Mouse (Mus musculus) heart, postnatal 14 days (tissue): ENCODE measurements around the gene Sh3bp1. TPM values are rescaled to one million over a fixed set of nuclear protein-coding genes. Genes with fewer than 3 reads are reported as not detected.

ENCODE experiments used
- DNase-seq, 2 experiments: peaks; one replicate each; pipeline ENCODE4 v3.0.0; 2021 to 2022
- intact Hi-C: fragments of 180-260 bp; cut with DNase I; formaldehyde crosslinking; loops from one replicate; pipeline ENCODE4 v1.15.1; 2025
- microRNA-seq, 2 experiments: library from miRNA; unstranded; fragments of <30 nt; microRNA quantifications; one replicate each; pipeline ENCODE4 v1.2.0; 2021 to 2022
- total RNA-seq, 2 experiments: library from RNA; stranded (reverse); gene quantifications; 2 replicates each; pipeline ENCODE4 v1.2.3; 2021

Sh3bp1 gene
- total RNA-seq, 2 experiments from 2014 or later = 4.6 to 6.3 TPM

DNA sequence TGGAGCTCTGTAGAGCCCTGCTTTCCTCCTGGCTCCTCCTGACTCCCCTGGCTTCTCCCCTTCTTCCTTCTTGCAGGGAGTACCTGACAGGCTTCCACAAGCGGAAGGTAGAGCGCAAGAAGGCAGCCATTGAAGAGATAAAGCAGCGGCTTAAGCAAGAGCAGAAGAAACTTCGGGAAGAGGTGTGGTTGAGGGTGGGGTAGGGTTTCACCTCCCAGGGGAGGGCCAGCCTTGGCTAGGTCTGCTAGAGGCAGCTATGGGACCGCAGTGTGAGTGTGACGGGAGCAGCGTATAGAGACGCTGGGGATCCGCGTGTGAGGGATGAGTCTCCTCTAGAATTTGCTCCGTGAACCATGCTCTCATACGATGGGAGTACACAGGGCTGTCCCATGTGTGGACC is 36.8 kb downstream of the Sh3bp1 start:
- DNase-seq = no peak
- intact Hi-C loops = no loop called here

DNA sequence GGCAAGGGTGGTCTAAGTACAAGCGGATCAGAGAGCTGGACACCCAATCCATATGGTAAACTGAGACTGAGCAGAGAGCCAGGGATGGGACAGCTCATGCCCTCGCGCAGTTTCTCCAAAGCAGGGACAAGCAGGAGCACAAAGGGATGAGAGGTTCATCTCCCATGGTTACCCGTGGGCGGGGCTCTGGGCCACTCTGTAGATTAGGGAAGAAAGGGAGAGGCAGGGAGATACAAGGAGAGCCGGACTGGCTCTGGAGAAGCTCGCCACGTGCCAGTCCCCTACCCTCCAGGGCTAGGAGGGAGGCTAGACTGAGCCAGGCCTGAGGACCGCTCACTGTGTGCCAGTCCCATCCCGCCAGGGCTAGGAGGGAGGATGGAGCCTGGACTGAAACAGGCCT is 37.7 kb downstream of the Sh3bp1 start:
- no peak for DNase-seq
- intact Hi-C loops = no loop called here

- DNase-seq = no peak
These were observed 38.4 kb downstream of the Sh3bp1 start for GRCm38 (mm10) chr15:78937963-78938362.

GRCm38 (mm10) chr15:78940325-78940724 is 40.8 kb downstream of the Sh3bp1 start:
- intact Hi-C loops = no loop called here
- DNase-seq = no peak

More at GRCm38 (mm10) chr15:78937963-78938362, 38.4 kb downstream of the Sh3bp1 start:
- intact Hi-C loops = no loop called here

DNA sequence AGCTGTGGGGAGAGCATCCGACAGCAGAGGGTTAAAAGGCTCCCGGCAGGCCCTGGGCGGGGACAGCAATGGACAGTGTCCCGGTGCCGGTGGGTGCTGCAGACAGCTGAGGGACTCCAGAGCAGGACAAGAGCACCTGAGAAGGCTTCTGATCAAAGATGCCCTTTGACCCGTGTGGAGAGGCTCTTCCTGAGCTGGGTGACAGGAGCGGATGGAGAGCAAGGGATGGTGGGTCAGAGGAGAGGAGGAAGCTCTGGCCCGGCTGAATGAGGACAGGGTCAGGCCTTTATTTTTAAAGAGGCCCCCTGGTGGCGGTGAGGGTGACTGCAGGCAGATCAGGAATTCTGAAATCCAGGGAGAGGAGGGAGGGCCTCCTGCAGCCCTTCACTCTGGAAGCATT is 43.1 kb downstream of the Sh3bp1 start:
- intact Hi-C loops = loop anchor here (1.0 kb wide), 1 partner anchor 25 kb away; no protein-coding TSS in a partner anchor
- peak; percentile 83 to 90 for DNase-seq

DNA sequence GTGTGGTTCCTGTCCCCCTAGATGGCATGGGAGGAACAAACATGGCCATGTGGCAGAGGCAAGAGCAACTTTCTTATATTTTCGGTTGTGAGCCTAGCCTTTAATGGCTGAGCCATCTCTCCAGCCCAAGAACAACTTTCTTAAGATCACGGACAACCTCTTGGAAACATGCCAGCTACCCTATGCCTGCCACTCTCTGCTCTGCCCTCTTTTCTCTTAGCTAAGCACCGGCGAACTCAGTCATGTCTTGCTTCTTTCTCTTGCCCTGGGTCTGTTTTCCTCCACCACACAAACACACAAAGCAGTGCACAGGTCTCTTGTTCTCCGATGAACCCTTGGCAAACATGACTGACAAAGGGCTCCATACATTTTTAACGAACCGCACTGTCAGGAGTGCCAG is 46.7 kb downstream of the Sh3bp1 start:
- no peak for DNase-seq
- intact Hi-C loops = no loop called here

DNA sequence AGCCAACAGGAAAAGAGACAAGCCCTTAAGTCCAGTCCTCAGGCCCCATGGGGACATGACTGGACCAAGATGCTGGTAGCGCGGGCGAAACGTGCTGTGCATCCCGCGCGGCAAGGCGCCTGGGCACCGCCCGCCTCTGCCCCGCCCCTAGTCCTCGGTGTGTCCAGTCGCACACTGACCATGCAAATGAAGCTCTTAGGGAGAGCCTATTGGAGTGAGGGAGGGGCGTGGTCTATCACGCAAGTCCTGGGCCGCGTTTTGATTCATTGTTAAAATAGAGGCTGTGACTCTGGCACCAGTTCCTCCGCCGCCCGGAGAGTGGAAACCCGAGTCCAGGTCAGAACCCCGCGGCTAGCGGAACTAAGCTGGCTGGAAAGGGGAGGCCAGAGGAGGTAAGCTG is 48.1 kb downstream of the Sh3bp1 start, which contains the start of gene Triobp:
Gene Triobp, plus strand, starts transcription at position 68 of the 400 bp plus-strand sequence.
- peak; percentile 88 for DNase-seq
- intact Hi-C loops = no loop called here

GRCm38 (mm10) chr15:78948152-78948725 is 48.7 kb downstream of the Sh3bp1 start:
- intact Hi-C loops = no loop called here
- DNase-seq = no peak

- intact Hi-C loops = no loop called here
- DNase-seq = no peak
These were observed 49.3 kb downstream of the Sh3bp1 start for GRCm38 (mm10) chr15:78948883-78949282.

DNA sequence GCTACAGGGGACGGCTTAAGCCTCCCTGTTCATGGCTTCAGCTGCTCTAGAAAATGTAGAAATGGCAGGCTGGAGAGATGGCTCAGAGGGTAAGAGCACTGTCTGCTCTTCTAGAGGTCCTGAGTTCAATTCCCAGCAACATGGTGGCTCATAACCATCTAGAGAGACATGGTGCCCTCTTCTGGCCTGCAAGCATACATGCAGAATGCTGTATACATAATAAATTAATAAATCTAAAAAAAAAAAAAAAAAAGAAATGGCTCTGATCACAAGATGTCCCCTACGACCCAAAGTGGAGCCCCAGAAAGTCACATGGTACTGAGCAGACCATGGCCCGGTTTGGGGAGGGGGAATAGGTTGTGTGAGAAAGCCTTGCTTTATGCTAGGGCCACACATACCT is 56.1 kb downstream of the Sh3bp1 start:
- intact Hi-C loops = no loop called here

DNA sequence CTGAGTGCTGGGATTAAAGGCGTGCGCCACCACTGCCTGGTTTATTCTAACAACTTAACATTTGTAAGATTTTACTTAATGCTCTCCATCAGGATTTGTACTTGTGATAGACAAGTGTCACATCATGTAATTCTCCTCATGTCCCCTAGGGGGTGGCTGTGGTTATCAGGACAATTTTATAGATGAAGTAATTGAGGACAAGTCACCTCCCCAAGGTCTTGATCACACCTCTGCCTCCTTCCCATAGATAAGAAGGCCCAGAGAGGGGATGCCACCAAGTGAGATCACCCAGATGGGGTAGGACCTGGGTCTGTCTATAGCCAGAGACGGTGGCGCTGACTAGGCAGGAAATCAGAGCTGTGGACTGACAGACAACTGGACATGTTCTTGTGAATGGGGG is 56.8 kb downstream of the Sh3bp1 start:
- no peak for DNase-seq
- intact Hi-C loops = no loop called here

More for the DNA sequence above, 56.1 kb downstream of the Sh3bp1 start:
- no peak for DNase-seq

DNA sequence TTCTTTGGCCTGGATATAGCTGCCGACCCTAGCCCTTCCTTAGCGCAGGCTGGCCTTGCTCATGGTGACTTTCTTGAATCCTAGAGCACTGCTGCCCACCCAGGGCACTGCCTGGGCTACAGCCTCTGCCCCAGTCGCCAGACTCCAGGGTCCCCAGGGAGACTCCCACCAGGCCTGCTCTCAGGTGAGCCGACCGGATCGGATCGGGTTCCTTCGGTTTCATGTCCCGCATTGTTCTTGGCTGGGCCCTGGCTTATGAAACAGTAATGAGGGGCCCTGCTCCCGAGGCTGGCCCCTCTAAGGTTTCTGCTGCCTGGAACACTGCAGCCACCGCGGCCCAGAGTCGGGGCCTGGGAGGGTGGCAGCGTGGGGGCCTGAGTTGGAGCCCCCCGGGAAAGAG is 57.5 kb downstream of the Sh3bp1 start:
- DNase-seq = no peak
- intact Hi-C loops = no loop called here

DNA sequence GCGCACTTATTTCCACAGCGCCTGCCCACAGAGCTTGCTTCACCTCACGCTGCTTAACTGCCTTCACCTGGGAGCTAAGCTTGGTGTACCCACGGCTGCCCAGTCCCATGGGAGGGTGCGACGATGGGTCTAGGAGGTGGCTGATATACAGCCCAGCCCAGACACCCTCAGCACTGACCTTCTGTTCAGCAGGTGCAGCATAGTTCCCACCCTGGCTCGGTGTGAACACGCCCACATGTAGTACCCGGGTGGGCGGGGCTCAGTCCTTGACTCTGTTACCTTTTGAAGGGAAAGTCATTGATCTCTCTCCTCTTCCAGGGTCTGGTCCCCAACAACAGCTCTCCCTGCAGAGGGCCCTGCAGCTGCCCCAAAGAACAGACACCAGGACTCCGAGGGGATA is 60.0 kb downstream of the Sh3bp1 start:
- DNase-seq = no peak
- intact Hi-C loops = no loop called here

GRCm38 (mm10) chr15:78960088-78960487 is 60.5 kb downstream of the Sh3bp1 start:
- intact Hi-C loops = no loop called here
- peak; percentile 70 to 71 for DNase-seq

Small RNA genes lying within 50 kb of the gene (microRNA-seq; reads per million reads assigned to microRNA genes)
- 0.85 to 2.2 reads per million in 2 experiments for gene Mir6955

Other genes with a start within 250 kb of the Sh3bp1 start
- gene Elfn2, start 181.0 kb upstream of the Sh3bp1 start, total RNA-seq = 1 to 10 TPM; 3.5 to 4.2 TPM
- gene Mfng, start 126.3 kb upstream of the Sh3bp1 start, total RNA-seq = 10 to 100 TPM; 14.0 to 14.6 TPM
- gene Card10, start 96.7 kb upstream of the Sh3bp1 start, total RNA-seq = 10 to 100 TPM; 20.3 to 20.6 TPM
- gene Cdc42ep1, start 57.1 kb upstream of the Sh3bp1 start, total RNA-seq = 10 to 100 TPM; 47.5 to 50.8 TPM
- gene Lgals2, start 44.2 kb upstream of the Sh3bp1 start, total RNA-seq = under 1 TPM in 1 of 2 experiments, not detected in 1; 0.53 TPM
- gene Gga1, start 22.6 kb upstream of the Sh3bp1 start, total RNA-seq = 10 to 100 TPM; 38.4 to 39.7 TPM
- not detected for gene Gm49510, start 101 bp upstream of the Sh3bp1 start, total RNA-seq
- gene Pdxp, start 14.2 kb downstream of the Sh3bp1 start, total RNA-seq = 1 to 10 TPM; 1.6 to 1.9 TPM
- gene Lgals1, start 27.0 kb downstream of the Sh3bp1 start, total RNA-seq = 100 to 1,000 TPM; 236 to 276 TPM
- gene Nol12, start 35.2 kb downstream of the Sh3bp1 start, total RNA-seq = 10 to 100 TPM; 13.6 to 14.3 TPM
- 10 to 100 TPM; 44.6 to 49.6 TPM for gene Triobp, start 48.0 kb downstream of the Sh3bp1 start, total RNA-seq
- gene H1f0, start 128.7 kb downstream of the Sh3bp1 start, total RNA-seq = 100 to 1,000 TPM; 104 to 128 TPM
- not detected for gene Galr3, start 142.1 kb downstream of the Sh3bp1 start, total RNA-seq
- gene Ankrd54, start 163.1 kb downstream of the Sh3bp1 start, total RNA-seq = 1 to 10 TPM; 8.7 to 9.4 TPM
- 10 to 100 TPM; 73.8 to 81.1 TPM for gene Eif3l, start 175.4 kb downstream of the Sh3bp1 start, total RNA-seq
- gene Micall1, start 209.1 kb downstream of the Sh3bp1 start, total RNA-seq = 10 to 100 TPM; 61.2 to 64.9 TPM
- gene Polr2f, start 241.2 kb downstream of the Sh3bp1 start, total RNA-seq = 100 to 1,000 TPM; 111 to 116 TPM
- gene 1700088E04Rik, start 241.5 kb downstream of the Sh3bp1 start, total RNA-seq = 1 to 10 TPM; 1.3 to 2.7 TPM